In the genomic region with DNA sequence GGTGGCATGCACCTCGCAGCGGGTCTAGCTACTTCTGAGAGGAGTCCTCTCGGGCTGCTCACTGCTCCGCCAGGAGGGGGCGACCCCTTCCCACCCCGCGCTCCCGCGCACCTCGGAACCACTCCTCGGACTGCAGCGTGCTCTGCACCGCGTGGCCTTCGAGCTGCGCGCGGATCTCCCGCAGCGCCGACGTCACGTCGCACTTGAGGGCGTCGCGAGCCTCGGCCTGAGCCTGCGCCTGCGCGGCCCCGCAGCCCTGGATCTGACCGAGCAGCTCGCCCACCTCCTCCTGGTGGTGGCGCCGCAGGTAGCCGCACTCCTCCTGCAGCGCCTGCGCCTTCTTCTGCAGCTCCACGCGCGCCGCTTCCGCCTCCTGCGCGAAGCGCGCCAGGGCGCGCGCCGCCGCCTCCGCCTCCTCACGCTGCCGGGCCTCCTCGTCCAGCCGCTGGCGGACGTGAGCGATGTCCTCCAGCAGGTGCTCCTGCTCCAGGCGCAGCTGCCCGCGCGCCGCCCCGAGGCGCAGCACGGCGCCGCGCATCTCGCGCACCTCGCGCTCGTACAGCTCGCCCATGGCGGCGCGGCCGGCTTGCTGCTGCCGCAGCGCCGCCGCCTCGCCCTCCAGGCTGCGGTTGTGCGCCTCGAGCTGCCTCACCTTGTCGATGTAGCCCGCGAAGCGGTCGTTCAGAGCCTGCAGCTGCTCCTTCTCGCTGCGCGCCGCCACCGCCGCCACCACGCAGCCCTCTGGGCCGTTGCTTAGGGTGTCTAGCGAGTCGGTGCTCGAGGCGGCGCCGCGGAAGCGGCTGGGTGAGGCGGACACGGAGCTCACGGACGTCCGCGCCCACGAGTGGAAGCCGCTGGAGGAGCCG, we compare ENCODE assay signal across 8 mouse cellular contexts. TPM values are rescaled to one million over a fixed set of nuclear protein-coding genes. Genes with fewer than 3 reads are reported as not detected.
A peak's percentile ranks its signal among the peaks of the same experiment; 100 is the strongest.
DNase-seq lines count a peak whose midpoint lies in the region; ATAC-seq lines count a peak whose summit lies in the region.

No protein-coding gene starts in this region.

- peak overlapping the region; percentile 18; the same call in 1 of the 2 replicates for H3K9ac ChIP-seq in kidney, embryonic 14.5 days (ENCODE audit: low read depth, low read length)
- peak overlapping the region; percentile 37; the same call in 1 of the 2 replicates for H3K9ac ChIP-seq in limb, embryonic 12.5 days (replicated peaks)
- peak overlapping the region; percentile 81 for H3K9ac ChIP-seq in midbrain, embryonic 13.5 days (replicated peaks)

- peaks cover 67% of the 10 kb centered on the region for H3K27me3 ChIP-seq in kidney, embryonic 14.5 days (ENCODE audit: control insufficient read depth, insufficient read depth, low read length)
- peaks cover 98% of the 10 kb centered on the region for H3K27me3 ChIP-seq in limb, embryonic 12.5 days
- H3K27me3 ChIP-seq in midbrain, embryonic 13.5 days = peaks cover 88% of the 10 kb centered on the region

- peak; percentile 33 to 36 for DNase-seq in adrenal gland, adult 18-20 months (ENCODE audit: low spot score in 2 of 2)
- DNase-seq in adrenal gland, postnatal 4 days (ENCODE audit: low spot score in 2 of 2) = no peak
- peak; percentile 46 to 69 for DNase-seq in cerebellum, postnatal 4 days (ENCODE audit: low spot score in 2 of 2)
- DNase-seq in gastrocnemius, postnatal 14 days = peak; percentile 17
- DNase-seq in spleen, postnatal 10 days (ENCODE audit: low spot score in 2 of 2) = peak; percentile 32 to 56

- no peak overlapping the region for H3K27ac ChIP-seq in kidney, embryonic 14.5 days (ENCODE audit: low read depth, low read length)
- H3K27ac ChIP-seq in limb, embryonic 12.5 days = no peak overlapping the region
- H3K27ac ChIP-seq in midbrain, embryonic 13.5 days = peak overlapping the region; percentile 91

- no peaks in the 10 kb centered on the region for H3K36me3 ChIP-seq in kidney, embryonic 14.5 days (ENCODE audit: control insufficient read depth, insufficient read depth, low read length)
- H3K36me3 ChIP-seq in limb, embryonic 12.5 days = no peaks in the 10 kb centered on the region
- no peaks in the 10 kb centered on the region for H3K36me3 ChIP-seq in midbrain, embryonic 13.5 days

- intact Hi-C loops in gastrocnemius, postnatal 14 days (cut with DNase I; ENCODE audit: low total_unique reads) = no loop called here

- peak overlapping the region; percentile 92 for H3K4me2 ChIP-seq in kidney, embryonic 14.5 days (replicated peaks; ENCODE audit: low read depth, low read length)
- peak overlapping the region; percentile 88 for H3K4me2 ChIP-seq in limb, embryonic 12.5 days
- peak overlapping the region; percentile 81 for H3K4me2 ChIP-seq in midbrain, embryonic 13.5 days (replicated peaks)

- no peaks in the 10 kb centered on the region for H3K9me3 ChIP-seq in kidney, embryonic 14.5 days (ENCODE audit: control insufficient read depth, low read length)
- H3K9me3 ChIP-seq in limb, embryonic 12.5 days = no peaks in the 10 kb centered on the region
- no peaks in the 10 kb centered on the region for H3K9me3 ChIP-seq in midbrain, embryonic 13.5 days

- peak; percentile 79 for ATAC-seq in kidney, embryonic 14.5 days (ENCODE audit: low FRiP score, low TSS enrichment)
- peak; percentile 54 for ATAC-seq in limb, embryonic 12.5 days (ENCODE audit: insufficient number of reproducible peaks, insufficient read depth, low FRiP score, low TSS enrichment, low read depth)
- ATAC-seq in midbrain, embryonic 13.5 days = peak; percentile 94

- H3K4me1 ChIP-seq in kidney, embryonic 14.5 days (ENCODE audit: control insufficient read depth, insufficient read depth, low read length) = peaks cover 12% of the 10 kb centered on the region
- H3K4me1 ChIP-seq in limb, embryonic 12.5 days (replicated peaks) = peaks cover 16% of the 10 kb centered on the region
- H3K4me1 ChIP-seq in midbrain, embryonic 13.5 days (replicated peaks) = peaks cover 38% of the 10 kb centered on the region

- WGBS in kidney, embryonic 14.5 days = under 1% methylated on average over 95 of the region's 120 CpGs
- under 1% methylated on average over 106 of the region's 120 CpGs for WGBS in limb, embryonic 12.5 days
- WGBS in midbrain, embryonic 13.5 days = under 1% methylated on average over 113 of the region's 120 CpGs

- peak overlapping the region; percentile 49 for H3K4me3 ChIP-seq in kidney, embryonic 14.5 days (ENCODE audit: low read length)
- peak overlapping the region; percentile 52 for H3K4me3 ChIP-seq in limb, embryonic 12.5 days (replicated peaks)
- peak overlapping the region; percentile 66 for H3K4me3 ChIP-seq in midbrain, embryonic 13.5 days (replicated peaks)

RNA-seq across cellular contexts. Expression of gene Nefh, which starts 0.7 kb away (rescaled TPM):
- total RNA-seq in adrenal gland, adult 18-20 months (2021) = 1 to 10 TPM; 1.9 to 2.7 TPM
- total RNA-seq in adrenal gland, postnatal 4 days (2021) = 1 to 10 TPM; 3.0 to 3.9 TPM
- under 1 TPM; 0.13 to 0.21 TPM for total RNA-seq in gastrocnemius, postnatal 14 days (2021)
- polyA plus RNA-seq in kidney, embryonic 14.5 days (2014; fragmentation: Nextera tagmentation; extraction: Ambion mirVana) = 0.22 and 0.23 TPM in 2 replicates
- 0.19 and 0.27 TPM in 2 replicates for polyA plus RNA-seq in limb, embryonic 12.5 days (2016; fragmentation: Nextera tagmentation; extraction: Ambion mirVana)
- polyA plus RNA-seq in midbrain, embryonic 13.5 days (2015; fragmentation: Nextera tagmentation; extraction: Ambion mirVana) = 1.2 TPM in 2 replicates

RNA-seq across cellular contexts. Expression of gene Ap1b1, which starts 39.4 kb away (rescaled TPM):
- 10 to 100 TPM; 54.3 to 73.9 TPM for total RNA-seq in adrenal gland, adult 18-20 months (2021)
- total RNA-seq in adrenal gland, postnatal 4 days (2021) = 10 to 100 TPM; 69.9 to 78.3 TPM
- total RNA-seq in gastrocnemius, postnatal 14 days (2021) = 10 to 100 TPM; 31.6 to 41.1 TPM
- polyA plus RNA-seq in kidney, embryonic 14.5 days (2014; fragmentation: Nextera tagmentation; extraction: Ambion mirVana) = 35.1 and 62.6 TPM in 2 replicates
- polyA plus RNA-seq in limb, embryonic 12.5 days (2016; fragmentation: Nextera tagmentation; extraction: Ambion mirVana) = 48.8 and 54.8 TPM in 2 replicates
- 87.2 and 93.9 TPM in 2 replicates for polyA plus RNA-seq in midbrain, embryonic 13.5 days (2015; fragmentation: Nextera tagmentation; extraction: Ambion mirVana)

RNA-seq across cellular contexts. Expression of gene Thoc5, which starts 52.1 kb away (rescaled TPM):
- total RNA-seq in adrenal gland, adult 18-20 months (2021) = 10 to 100 TPM; 27.9 to 28.0 TPM
- total RNA-seq in adrenal gland, postnatal 4 days (2021) = 10 to 100 TPM; 36.3 to 37.6 TPM
- 10 to 100 TPM; 11.4 to 13.0 TPM for total RNA-seq in gastrocnemius, postnatal 14 days (2021)
- polyA plus RNA-seq in kidney, embryonic 14.5 days (2014; fragmentation: Nextera tagmentation; extraction: Ambion mirVana) = 39.4 and 47.1 TPM in 2 replicates
- 40.3 and 44.3 TPM in 2 replicates for polyA plus RNA-seq in limb, embryonic 12.5 days (2016; fragmentation: Nextera tagmentation; extraction: Ambion mirVana)
- polyA plus RNA-seq in midbrain, embryonic 13.5 days (2015; fragmentation: Nextera tagmentation; extraction: Ambion mirVana) = 63.3 and 65.1 TPM in 2 replicates

Comparison
In these comparisons a context has a peak if more than half of its experiments do, and no peak if none do; other contexts are left out.
1. DNase-seq: peak in adrenal gland, adult 18-20 months (2 of 2), cerebellum, postnatal 4 days (2 of 2), gastrocnemius, postnatal 14 days (single experiment) and spleen, postnatal 10 days (2 of 2); none in adrenal gland, postnatal 4 days (0 of 2).
2. H3K9ac ChIP-seq: peak in every context shown above with its lines; median percentile 81 in midbrain, embryonic 13.5 days; 37 in limb, embryonic 12.5 days; 18 in kidney, embryonic 14.5 days.
3. Peak in every context shown above with its lines, with median percentiles within 50 percentile points of each other: ATAC-seq, H3K4me2 ChIP-seq and H3K4me3 ChIP-seq.